Mouse (Mus musculus): ENCODE data around the gene Glis1. TPM values are rescaled to one million over a fixed set of nuclear protein-coding genes. Genes with fewer than 3 reads are reported as not detected.

Gene Glis1
- polyA plus RNA-seq, 1 experiment from 2014 or later: 6.3 TPM

Other genes starting within 250 kb of the Glis1 start
- not detected in 2 replicates for gene Ldlrad1, start 225.4 kb upstream of the Glis1 start, polyA plus RNA-seq (2014; fragmentation: Nextera tagmentation; extraction: Ambion mirVana)
- 79.1 and 83.0 TPM in 2 replicates for gene Lrrc42, start 181.1 kb upstream of the Glis1 start, polyA plus RNA-seq (2014; fragmentation: Nextera tagmentation; extraction: Ambion mirVana)
- 32.0 and 39.3 TPM in 2 replicates for gene Hspb11, start 181.0 kb upstream of the Glis1 start, polyA plus RNA-seq (2014; fragmentation: Nextera tagmentation; extraction: Ambion mirVana)
- not detected in 2 replicates for gene Dio1, start 127.4 kb upstream of the Glis1 start, polyA plus RNA-seq (2014; fragmentation: Nextera tagmentation; extraction: Ambion mirVana)
- gene Yipf1, start 120.2 kb upstream of the Glis1 start, polyA plus RNA-seq (2014; fragmentation: Nextera tagmentation; extraction: Ambion mirVana): 46.7 and 47.8 TPM in 2 replicates
- 34.2 and 42.8 TPM in 2 replicates for gene Ndc1, start 66.8 kb upstream of the Glis1 start, polyA plus RNA-seq (2014; fragmentation: Nextera tagmentation; extraction: Ambion mirVana)
- gene Dmrtb1, start 249.6 kb downstream of the Glis1 start, polyA plus RNA-seq (2014; fragmentation: Nextera tagmentation; extraction: Ambion mirVana): 13.8 and 16.6 TPM in 2 replicates